Mouse (Mus musculus) midbrain, embryonic 12.5 days (tissue): ENCODE results near the gene Vwa2. TPM values are rescaled to one million over a fixed set of nuclear protein-coding genes. Genes with fewer than 3 reads are reported as not detected.

Experiments
- ATAC-seq: fragments of 200-750 bp; cut with Nextera tagmentation; 2 replicates; pipeline ENCODE4 v1.8.0; 2017; ENCODE audit warnings: low read depth, moderate TSS enrichment, moderate library complexity; ENCODE audit not compliant: low FRiP score
- H3K27ac ChIP-seq: fragments of 300-500 bp; sonication (generic); replicated peaks from 2 replicates; pipeline ENCODE4 v1.5.1; 2016; ENCODE audit warnings: mild to moderate bottlenecking
- H3K27me3 ChIP-seq: fragments of 300-500 bp; sonication (generic); 2 replicates; pipeline ENCODE4 v1.6.1; 2016; ENCODE audit warnings: mild to moderate bottlenecking
- H3K36me3 ChIP-seq: fragments of 300-500 bp; sonication (generic); 2 replicates; pipeline ENCODE4 v1.6.1; 2016
- H3K4me1 ChIP-seq: fragments of 300-500 bp; sonication (generic); 2 replicates; pipeline ENCODE4 v1.6.1; 2016
- H3K4me2 ChIP-seq: fragments of 300-500 bp; sonication (generic); replicated peaks from 2 replicates; pipeline ENCODE4 v1.6.1; 2016; ENCODE audit warnings: mild to moderate bottlenecking, moderate library complexity
- H3K4me3 ChIP-seq: fragments of 300-500 bp; sonication (generic); 2 replicates; pipeline ENCODE4 v1.5.1; 2016; ENCODE audit warnings: mild to moderate bottlenecking
- H3K9ac ChIP-seq: fragments of 300-500 bp; sonication (generic); replicated peaks from 2 replicates; pipeline ENCODE4 v1.6.1; 2016; ENCODE audit warnings: mild to moderate bottlenecking, moderate library complexity
- H3K9me3 ChIP-seq: fragments of 300-500 bp; sonication (generic); 2 replicates; pipeline ENCODE4 v1.6.1; 2016; ENCODE audit warnings: mild to moderate bottlenecking
- WGBS: fragments of 180-500 bp; shearing (Covaris S2); methylation state at CpG from one replicate; pipeline ENCODE4 v1.1.7; 2016; 5-methylcytosine and 5-hydroxymethylcytosine counted together
- polyA plus RNA-seq: library from polyadenylated mRNA; unstranded; fragments of >200 nt; fragmentation: Nextera tagmentation; extraction: Ambion mirVana; gene quantifications from 2 replicates; pipeline ENCODE4 v1.2.1, GENCODE M21; 2016

The Vwa2 gene
- polyA plus RNA-seq, 1 experiment from 2014 or later, result 0.37 TPM

GRCm38 (mm10) chr19:56874601-56875315, 709 bp downstream of the Vwa2 start:
- H3K9me3 ChIP-seq, result no peaks in the 10 kb centered on the region
- no peak overlapping the region for H3K27ac ChIP-seq
- 9% methylated on average over 30 of the region's 30 CpGs for WGBS
- peaks cover 12% of the 10 kb centered on the region for H3K4me1 ChIP-seq
- peak overlapping the region; percentile 57 for H3K4me3 ChIP-seq
- H3K4me2 ChIP-seq, result peak overlapping the region; percentile 97
- no peaks in the 10 kb centered on the region for H3K36me3 ChIP-seq
- no peak for ATAC-seq
- peak overlapping the region; percentile 44; the same call in 1 of the 2 replicates for H3K9ac ChIP-seq
- H3K27me3 ChIP-seq, result peaks cover 81% of the 10 kb centered on the region

GRCm38 (mm10) chr19:56877364-56877763, 3.3 kb downstream of the Vwa2 start:
- Histone ChIP-seq H3K27me3 (peaks cover 81% of the 10 kb centered on the region), H3K4me3 (no peak overlapping the region), H3K4me1 (peaks cover 18% of the 10 kb centered on the region), H3K36me3 (no peaks in the 10 kb centered on the region), H3K27ac (no peak overlapping the region), H3K9ac (no peak overlapping the region), H3K4me2 (no peak overlapping the region), H3K9me3 (no peaks in the 10 kb centered on the region)
- no peak for ATAC-seq
- whole genome bisulfite sequencing, result 83% methylated on average over 6 of the region's 6 CpGs

- no peak overlapping the region for H3K4me3 ChIP-seq
- H3K9me3 ChIP-seq, result no peaks in the 10 kb centered on the region
- no peak overlapping the region for H3K9ac ChIP-seq
- no peaks in the 10 kb centered on the region for H3K36me3 ChIP-seq
- peaks cover 5% of the 10 kb centered on the region for H3K4me1 ChIP-seq
- WGBS, result 85% methylated on average over 10 of the region's 10 CpGs
- H3K4me2 ChIP-seq, result no peak overlapping the region
- no peak overlapping the region for H3K27ac ChIP-seq
- no peak for ATAC-seq
- H3K27me3 ChIP-seq, result no peaks in the 10 kb centered on the region
These were observed 13.8 kb downstream of the Vwa2 start for GRCm38 (mm10) chr19:56887879-56888278.

- Histone ChIP-seq H3K9ac (no peak overlapping the region), H3K36me3 (no peaks in the 10 kb centered on the region), H3K27ac (peak overlapping the region; percentile 42; the same call in 1 of the 2 replicates), H3K4me1 (peaks cover 5% of the 10 kb centered on the region), H3K4me3 (no peak overlapping the region), H3K27me3 (no peaks in the 10 kb centered on the region), H3K4me2 (no peak overlapping the region), H3K9me3 (no peaks in the 10 kb centered on the region)
- WGBS, result 25% methylated on average over 5 of the region's 5 CpGs
- no peak for ATAC-seq
These were observed 14.6 kb downstream of the Vwa2 start for GRCm38 (mm10) chr19:56888654-56889053.

- no peak overlapping the region for H3K27ac ChIP-seq
- H3K36me3 ChIP-seq, result no peaks in the 10 kb centered on the region
- no peaks in the 10 kb centered on the region for H3K9me3 ChIP-seq
- H3K27me3 ChIP-seq, result no peaks in the 10 kb centered on the region
- 52% methylated on average over 2 of the region's 2 CpGs for WGBS
- ATAC-seq, result no peak
- no peak overlapping the region for H3K9ac ChIP-seq
- H3K4me1 ChIP-seq, result peaks cover 5% of the 10 kb centered on the region
- no peak overlapping the region for H3K4me3 ChIP-seq
- no peak overlapping the region for H3K4me2 ChIP-seq
These were observed 17.4 kb downstream of the Vwa2 start for GRCm38 (mm10) chr19:56891438-56891837.

- Histone ChIP-seq H3K9ac (no peak overlapping the region), H3K4me2 (no peak overlapping the region), H3K9me3 (no peaks in the 10 kb centered on the region), H3K36me3 (no peaks in the 10 kb centered on the region), H3K27me3 (no peaks in the 10 kb centered on the region), H3K27ac (no peak overlapping the region), H3K4me1 (peaks cover 5% of the 10 kb centered on the region), H3K4me3 (no peak overlapping the region)
- WGBS, result 78% methylated on average over 5 of the region's 5 CpGs
- no peak for ATAC-seq
These were observed 18.5 kb downstream of the Vwa2 start for GRCm38 (mm10) chr19:56892586-56892985.

GRCm38 (mm10) chr19:56893326-56893725, 19.3 kb downstream of the Vwa2 start:
- Histone ChIP-seq H3K36me3 (no peaks in the 10 kb centered on the region), H3K4me1 (peaks cover 5% of the 10 kb centered on the region), H3K4me2 (no peak overlapping the region), H3K27ac (no peak overlapping the region), H3K27me3 (no peaks in the 10 kb centered on the region), H3K9ac (no peak overlapping the region), H3K9me3 (no peaks in the 10 kb centered on the region), H3K4me3 (no peak overlapping the region)
- no peak for ATAC-seq
- 86% methylated on average over 5 of the region's 5 CpGs for WGBS

GRCm38 (mm10) chr19:56897654-56898053, 23.6 kb downstream of the Vwa2 start:
- H3K9ac ChIP-seq, result no peak overlapping the region
- 87% methylated on average over 16 of the region's 16 CpGs for WGBS

GRCm38 (mm10) chr19:56904095-56904494, 30.0 kb downstream of the Vwa2 start:
- no peak for ATAC-seq
- Histone ChIP-seq H3K27me3 (no peaks in the 10 kb centered on the region), H3K9ac (no peak overlapping the region), H3K4me3 (no peak overlapping the region), H3K27ac (no peak overlapping the region), H3K4me2 (no peak overlapping the region), H3K4me1 (0 out of 2 replicates have a peak, but pooled peaks cover 9% of the 10 kb centered on the region), H3K36me3 (no peaks in the 10 kb centered on the region), H3K9me3 (no peaks in the 10 kb centered on the region)
- 88% methylated on average over 3 of the region's 3 CpGs for WGBS

More at GRCm38 (mm10) chr19:56897654-56898053, 23.6 kb downstream of the Vwa2 start:
- no peaks in the 10 kb centered on the region for H3K27me3 ChIP-seq
- ATAC-seq, result no peak
- H3K9me3 ChIP-seq, result no peaks in the 10 kb centered on the region
- H3K4me2 ChIP-seq, result no peak overlapping the region
- H3K4me1 ChIP-seq, result no peaks in the 10 kb centered on the region
- H3K4me3 ChIP-seq, result no peak overlapping the region
- no peaks in the 10 kb centered on the region for H3K36me3 ChIP-seq
- H3K27ac ChIP-seq, result no peak overlapping the region

GRCm38 (mm10) chr19:56905395-56905794, 31.3 kb downstream of the Vwa2 start:
- Histone ChIP-seq H3K9ac (no peak overlapping the region), H3K9me3 (no peaks in the 10 kb centered on the region), H3K4me2 (no peak overlapping the region), H3K4me1 (0 out of 2 replicates have a peak, but pooled peaks cover 9% of the 10 kb centered on the region), H3K27ac (no peak overlapping the region), H3K4me3 (no peak overlapping the region), H3K36me3 (no peaks in the 10 kb centered on the region), H3K27me3 (no peaks in the 10 kb centered on the region)
- WGBS, result 85% methylated on average over 7 of the region's 7 CpGs
- no peak for ATAC-seq

GRCm38 (mm10) chr19:56907850-56908249, 33.8 kb downstream of the Vwa2 start:
- Histone ChIP-seq H3K9me3 (no peaks in the 10 kb centered on the region), H3K4me1 (0 out of 2 replicates have a peak, but pooled peaks cover 9% of the 10 kb centered on the region), H3K9ac (no peak overlapping the region), H3K4me2 (no peak overlapping the region), H3K27ac (no peak overlapping the region), H3K4me3 (no peak overlapping the region), H3K36me3 (no peaks in the 10 kb centered on the region), H3K27me3 (0 out of 2 replicates have a peak, but pooled peaks cover 3% of the 10 kb centered on the region)
- 58% methylated on average over 3 of the region's 3 CpGs for WGBS
- no peak for ATAC-seq

GRCm38 (mm10) chr19:56908472-56909270, 34.6 kb downstream of the Vwa2 start:
- Histone ChIP-seq H3K27ac (no peak overlapping the region), H3K36me3 (no peaks in the 10 kb centered on the region), H3K4me1 (0 out of 2 replicates have a peak, but pooled peaks cover 8% of the 10 kb centered on the region), H3K4me2 (no peak overlapping the region), H3K9me3 (0 out of 2 replicates have a peak, but pooled peaks cover 3% of the 10 kb centered on the region), H3K27me3 (0 out of 2 replicates have a peak, but pooled peaks cover 3% of the 10 kb centered on the region), H3K4me3 (no peak overlapping the region), H3K9ac (no peak overlapping the region)
- 75% methylated on average over 17 of the region's 17 CpGs for WGBS
- ATAC-seq, result no peak
